Mouse (Mus musculus) frontal cortex, postnatal 10 days (tissue): ENCODE data around the gene Lgi2.

Experiments used
- DNase-seq, 2 experiments: peaks; one replicate each; pipeline ENCODE4 v3.0.0; 2022; ENCODE audit warnings: low spot score in 2 of 2, mixed read lengths in 1 of 2

Lgi2 gene

GRCm38 (mm10) chr5:52565813-52566531, at the start of gene Lgi2:
Lgi2 (minus strand) TSS chr5:52566462.
- peak in 1 of 2 experiments; percentile 40 for DNase-seq

- no peak for DNase-seq
Measured at GRCm38 (mm10) chr5:52615421-52615820, 49.2 kb upstream of the Lgi2 start.

GRCm38 (mm10) chr5:52614686-52615085, 48.4 kb upstream of the Lgi2 start:
- no peak for DNase-seq

GRCm38 (mm10) chr5:52612776-52613175, 46.5 kb upstream of the Lgi2 start:
- DNase-seq = no peak

GRCm38 (mm10) chr5:52611315-52611895, 45.1 kb upstream of the Lgi2 start:
- no peak for DNase-seq

- no peak for DNase-seq
Measured at GRCm38 (mm10) chr5:52610306-52610705, 44.0 kb upstream of the Lgi2 start.

- DNase-seq = no peak
Measured at GRCm38 (mm10) chr5:52609672-52610071, 43.4 kb upstream of the Lgi2 start.

GRCm38 (mm10) chr5:52604582-52605041, 38.4 kb upstream of the Lgi2 start:
- DNase-seq = no peak

GRCm38 (mm10) chr5:52590612-52591011, 24.4 kb upstream of the Lgi2 start:
- DNase-seq = no peak

GRCm38 (mm10) chr5:52588650-52589049, 22.4 kb upstream of the Lgi2 start:
- no peak for DNase-seq

- no peak for DNase-seq
Measured at GRCm38 (mm10) chr5:52587291-52587733, 21.1 kb upstream of the Lgi2 start.

GRCm38 (mm10) chr5:52572572-52572971, 6.3 kb upstream of the Lgi2 start:
- no peak for DNase-seq

GRCm38 (mm10) chr5:52570746-52571145, 4.5 kb upstream of the Lgi2 start:
- DNase-seq = no peak

GRCm38 (mm10) chr5:52565214-52565812, 949 bp downstream of the Lgi2 start:
- DNase-seq = no peak

GRCm38 (mm10) chr5:52564351-52564750, 1.9 kb downstream of the Lgi2 start:
- DNase-seq = no peak

GRCm38 (mm10) chr5:52560240-52560639, 6.0 kb downstream of the Lgi2 start:
- DNase-seq = no peak

GRCm38 (mm10) chr5:52555526-52555925, 10.7 kb downstream of the Lgi2 start:
- DNase-seq = no peak

- DNase-seq = no peak
Measured at GRCm38 (mm10) chr5:52551318-52551632, 15.0 kb downstream of the Lgi2 start.

GRCm38 (mm10) chr5:52550613-52551317, 15.5 kb downstream of the Lgi2 start:
- DNase-seq = no peak

- DNase-seq = no peak
Measured at GRCm38 (mm10) chr5:52546950-52547349, 19.3 kb downstream of the Lgi2 start.

GRCm38 (mm10) chr5:52543770-52544169, 22.5 kb downstream of the Lgi2 start:
- DNase-seq = no peak

- DNase-seq = no peak
Measured at GRCm38 (mm10) chr5:52540186-52540585, 26.1 kb downstream of the Lgi2 start.
